Mouse (Mus musculus) heart, embryonic 10.5 days (tissue): ENCODE measurements around the gene Ccdc184. TPM values are rescaled to one million over a fixed set of nuclear protein-coding genes. Genes with fewer than 3 reads are reported as not detected.

Experiments used
- DNase-seq: peaks from one replicate; pipeline ENCODE4 v3.0.0-alpha.2; 2017; ENCODE audit warnings: low spot score
- H3K27ac ChIP-seq: fragments of 300-500 bp; sonication (generic); 2 replicates; pipeline ENCODE4 v1.5.1; 2016; ENCODE audit warnings: mild to moderate bottlenecking
- H3K27me3 ChIP-seq: fragments of 300-500 bp; sonication (generic); 2 replicates; pipeline ENCODE4 v1.6.1; 2016; ENCODE audit warnings: mild to moderate bottlenecking; ENCODE audit not compliant: poor library complexity, insufficient read depth, severe bottlenecking
- H3K36me3 ChIP-seq: fragments of 300-500 bp; sonication (generic); 2 replicates; pipeline ENCODE4 v1.6.1; 2016; ENCODE audit warnings: mild to moderate bottlenecking, moderate library complexity
- H3K4me1 ChIP-seq: fragments of 300-500 bp; sonication (generic); 2 replicates; pipeline ENCODE4 v1.6.1; 2016; ENCODE audit warnings: mild to moderate bottlenecking
- H3K4me3 ChIP-seq: fragments of 300-500 bp; sonication (generic); 2 replicates; pipeline ENCODE4 v1.5.1; 2016; ENCODE audit warnings: mild to moderate bottlenecking, moderate library complexity
- H3K9me3 ChIP-seq: fragments of 300-500 bp; sonication (generic); 2 replicates; pipeline ENCODE4 v1.6.1; 2016; ENCODE audit warnings: mild to moderate bottlenecking, moderate library complexity
- WGBS: fragments of 180-500 bp; shearing (Covaris S2); methylation state at CpG from one replicate; pipeline ENCODE4 v1.1.7; 2016; 5-methylcytosine and 5-hydroxymethylcytosine counted together
- polyA plus RNA-seq: library from polyadenylated mRNA; unstranded; fragments of >200 nt; fragmentation: Nextera tagmentation; extraction: Ambion mirVana; gene quantifications from 2 replicates; pipeline ENCODE4 v1.2.1, GENCODE M21; 2016

Ccdc184 gene
- polyA plus RNA-seq, result 0.58 and 0.85 TPM in 2 replicates

GRCm38 (mm10) chr15:98166963-98167644, at the start of gene Ccdc184:
Gene Ccdc184, plus strand, starts transcription at chr15:98167158.
- H3K4me3 ChIP-seq, result peak within 1 kb of the TSS; percentile 68
- peaks cover 27% of the 10 kb centered on the region for H3K4me1 ChIP-seq
- peaks cover 71% of the 10 kb centered on the region for H3K27me3 ChIP-seq
- WGBS, result 4% methylated on average over 18 of the region's 18 CpGs
- no peaks in the 10 kb centered on the region for H3K36me3 ChIP-seq
- peak within 1 kb of the TSS; percentile 59 for H3K27ac ChIP-seq
- DNase-seq, result no peak
- no peaks in the 10 kb centered on the region for H3K9me3 ChIP-seq

- Histone ChIP-seq H3K4me3 (no peak overlapping the region), H3K4me1 (peaks cover 11% of the 10 kb centered on the region; the same call in 1 of the 2 replicates), H3K9me3 (no peaks in the 10 kb centered on the region), H3K36me3 (peaks cover 83% of the 10 kb centered on the region), H3K27ac (no peak overlapping the region), H3K27me3 (no peaks in the 10 kb centered on the region)
- no peak for DNase-seq
- WGBS, result 86% methylated on average over 12 of the region's 12 CpGs
Observed at GRCm38 (mm10) chr15:98119363-98119762, 47.6 kb upstream of the Ccdc184 start.

- no peak overlapping the region for H3K27ac ChIP-seq
- H3K9me3 ChIP-seq, result no peaks in the 10 kb centered on the region
- H3K4me1 ChIP-seq, result peaks cover 3% of the 10 kb centered on the region; the same call in 1 of the 2 replicates
- 91% methylated on average over 20 of the region's 20 CpGs for WGBS
- DNase-seq, result no peak
- peaks cover 85% of the 10 kb centered on the region for H3K36me3 ChIP-seq
- no peaks in the 10 kb centered on the region for H3K27me3 ChIP-seq
- no peak overlapping the region for H3K4me3 ChIP-seq
Observed at GRCm38 (mm10) chr15:98120831-98121230, 46.1 kb upstream of the Ccdc184 start.

- 91% methylated on average over 4 of the region's 4 CpGs for WGBS
- peaks cover 99% of the 10 kb centered on the region for H3K36me3 ChIP-seq
- no peak for DNase-seq
Observed at GRCm38 (mm10) chr15:98131001-98131400, 36.0 kb upstream of the Ccdc184 start.

GRCm38 (mm10) chr15:98131451-98131850, 35.5 kb upstream of the Ccdc184 start:
- peaks cover 99% of the 10 kb centered on the region for H3K36me3 ChIP-seq

More at GRCm38 (mm10) chr15:98131001-98131400, 36.0 kb upstream of the Ccdc184 start:
- H3K4me1 ChIP-seq, result 0 out of 2 replicates have a peak, but pooled peaks cover 7% of the 10 kb centered on the region
- H3K27ac ChIP-seq, result no peak overlapping the region
- H3K27me3 ChIP-seq, result no peaks in the 10 kb centered on the region
- no peak overlapping the region for H3K4me3 ChIP-seq
- no peaks in the 10 kb centered on the region for H3K9me3 ChIP-seq

GRCm38 (mm10) chr15:98131942-98132655, 34.9 kb upstream of the Ccdc184 start:
- no peak overlapping the region for H3K4me3 ChIP-seq
- 85% methylated on average over 15 of the region's 15 CpGs for WGBS
- no peak for DNase-seq
- H3K36me3 ChIP-seq, result peaks cover 99% of the 10 kb centered on the region
- H3K27me3 ChIP-seq, result no peaks in the 10 kb centered on the region
- H3K27ac ChIP-seq, result no peak overlapping the region
- 0 out of 2 replicates have a peak, but pooled peaks cover 7% of the 10 kb centered on the region for H3K4me1 ChIP-seq
- H3K9me3 ChIP-seq, result no peaks in the 10 kb centered on the region

More at GRCm38 (mm10) chr15:98131451-98131850, 35.5 kb upstream of the Ccdc184 start:
- Histone ChIP-seq H3K4me1 (0 out of 2 replicates have a peak, but pooled peaks cover 7% of the 10 kb centered on the region), H3K4me3 (no peak overlapping the region), H3K9me3 (no peaks in the 10 kb centered on the region), H3K27me3 (no peaks in the 10 kb centered on the region), H3K27ac (no peak overlapping the region)
- WGBS, result 91% methylated on average over 7 of the region's 7 CpGs
- DNase-seq, result no peak

- WGBS, result 84% methylated on average over 3 of the region's 3 CpGs
- Histone ChIP-seq H3K4me3 (no peak overlapping the region), H3K27ac (no peak overlapping the region), H3K27me3 (no peaks in the 10 kb centered on the region), H3K9me3 (no peaks in the 10 kb centered on the region), H3K36me3 (peaks cover 96% of the 10 kb centered on the region), H3K4me1 (0 out of 2 replicates have a peak, but pooled peaks cover 7% of the 10 kb centered on the region)
- DNase-seq, result no peak
Observed at GRCm38 (mm10) chr15:98133471-98133870, 33.5 kb upstream of the Ccdc184 start.

GRCm38 (mm10) chr15:98134034-98134433, 32.9 kb upstream of the Ccdc184 start:
- Histone ChIP-seq H3K27ac (no peak overlapping the region), H3K9me3 (no peaks in the 10 kb centered on the region), H3K4me3 (no peak overlapping the region), H3K4me1 (0 out of 2 replicates have a peak, but pooled peaks cover 2% of the 10 kb centered on the region), H3K27me3 (no peaks in the 10 kb centered on the region), H3K36me3 (peaks cover 97% of the 10 kb centered on the region)
- 90% methylated on average over 4 of the region's 4 CpGs for WGBS
- DNase-seq, result no peak

GRCm38 (mm10) chr15:98134666-98135065, 32.3 kb upstream of the Ccdc184 start:
- Histone ChIP-seq H3K9me3 (no peaks in the 10 kb centered on the region), H3K4me1 (no peaks in the 10 kb centered on the region), H3K27me3 (no peaks in the 10 kb centered on the region), H3K36me3 (peaks cover 97% of the 10 kb centered on the region), H3K27ac (no peak overlapping the region), H3K4me3 (no peak overlapping the region)
- WGBS, result 84% methylated on average over 3 of the region's 3 CpGs
- no peak for DNase-seq

- Histone ChIP-seq H3K9me3 (no peaks in the 10 kb centered on the region), H3K4me3 (no peak overlapping the region), H3K27ac (no peak overlapping the region), H3K4me1 (no peaks in the 10 kb centered on the region), H3K36me3 (peaks cover 97% of the 10 kb centered on the region), H3K27me3 (no peaks in the 10 kb centered on the region)
- DNase-seq, result no peak
- WGBS, result 93% methylated on average over 13 of the region's 13 CpGs
Observed at GRCm38 (mm10) chr15:98135671-98136070, 31.3 kb upstream of the Ccdc184 start.

GRCm38 (mm10) chr15:98136871-98137270, 30.1 kb upstream of the Ccdc184 start:
- Histone ChIP-seq H3K36me3 (peaks cover 96% of the 10 kb centered on the region), H3K9me3 (no peaks in the 10 kb centered on the region), H3K27me3 (no peaks in the 10 kb centered on the region), H3K4me1 (no peaks in the 10 kb centered on the region), H3K27ac (no peak overlapping the region), H3K4me3 (no peak overlapping the region)
- 93% methylated on average over 9 of the region's 9 CpGs for WGBS
- DNase-seq, result no peak

GRCm38 (mm10) chr15:98139763-98140162, 27.2 kb upstream of the Ccdc184 start:
- no peak overlapping the region for H3K4me3 ChIP-seq
- no peaks in the 10 kb centered on the region for H3K27me3 ChIP-seq
- peaks cover 75% of the 10 kb centered on the region for H3K36me3 ChIP-seq
- DNase-seq, result no peak
- 91% methylated on average over 7 of the region's 7 CpGs for WGBS
- H3K4me1 ChIP-seq, result peaks cover 7% of the 10 kb centered on the region; the same call in 1 of the 2 replicates
- no peaks in the 10 kb centered on the region for H3K9me3 ChIP-seq
- H3K27ac ChIP-seq, result no peak overlapping the region

GRCm38 (mm10) chr15:98140809-98141208, 26.1 kb upstream of the Ccdc184 start:
- H3K4me3 ChIP-seq, result no peak overlapping the region
- H3K27me3 ChIP-seq, result no peaks in the 10 kb centered on the region
- H3K36me3 ChIP-seq, result peaks cover 64% of the 10 kb centered on the region
- WGBS, result 93% methylated on average over 5 of the region's 5 CpGs
- peaks cover 12% of the 10 kb centered on the region; the same call in 1 of the 2 replicates for H3K4me1 ChIP-seq
- no peaks in the 10 kb centered on the region for H3K9me3 ChIP-seq
- no peak overlapping the region for H3K27ac ChIP-seq
- DNase-seq, result no peak
